Mouse (Mus musculus): ENCODE measurements around the gene Scamp1. TPM values are rescaled to one million over a fixed set of nuclear protein-coding genes. Genes with fewer than 3 reads are reported as not detected.

Scamp1 gene
- polyA plus RNA-seq, 1 experiment from 2014 or later: 28.8 TPM

- Histone ChIP-seq H3K4me1 (ENCODE audit: insufficient read depth) (no peaks in the 10 kb centered on the region), H3K9ac (no peak overlapping the region), H3K4me3 (ENCODE audit: low read depth, low read length) (no peak overlapping the region), H3K4me2 (no peak overlapping the region), H3K36me3 (ENCODE audit: insufficient read depth) (peaks cover 2% of the 10 kb centered on the region; the same call in 1 of the 2 replicates), H3K27me3 (ENCODE audit: insufficient read depth, low read length) (no peaks in the 10 kb centered on the region), H3K9me3 (ENCODE audit: low read depth, low read length) (no peaks in the 10 kb centered on the region), H3K27ac (ENCODE audit: low read depth) (no peak overlapping the region)
- TF ChIP-seq CTCF (IDR thresholded peaks at IDR 0.05; ENCODE audit: low read depth): no peak
- no peak for ATAC-seq (ENCODE audit: insufficient read depth)
- WGBS: 51% methylated on average over 9 of the region's 9 CpGs
- DNase-seq: no peak
Observed at GRCm38 (mm10) chr13:94155657-94156429, 129.8 kb downstream of the Scamp1 start.

DNA sequence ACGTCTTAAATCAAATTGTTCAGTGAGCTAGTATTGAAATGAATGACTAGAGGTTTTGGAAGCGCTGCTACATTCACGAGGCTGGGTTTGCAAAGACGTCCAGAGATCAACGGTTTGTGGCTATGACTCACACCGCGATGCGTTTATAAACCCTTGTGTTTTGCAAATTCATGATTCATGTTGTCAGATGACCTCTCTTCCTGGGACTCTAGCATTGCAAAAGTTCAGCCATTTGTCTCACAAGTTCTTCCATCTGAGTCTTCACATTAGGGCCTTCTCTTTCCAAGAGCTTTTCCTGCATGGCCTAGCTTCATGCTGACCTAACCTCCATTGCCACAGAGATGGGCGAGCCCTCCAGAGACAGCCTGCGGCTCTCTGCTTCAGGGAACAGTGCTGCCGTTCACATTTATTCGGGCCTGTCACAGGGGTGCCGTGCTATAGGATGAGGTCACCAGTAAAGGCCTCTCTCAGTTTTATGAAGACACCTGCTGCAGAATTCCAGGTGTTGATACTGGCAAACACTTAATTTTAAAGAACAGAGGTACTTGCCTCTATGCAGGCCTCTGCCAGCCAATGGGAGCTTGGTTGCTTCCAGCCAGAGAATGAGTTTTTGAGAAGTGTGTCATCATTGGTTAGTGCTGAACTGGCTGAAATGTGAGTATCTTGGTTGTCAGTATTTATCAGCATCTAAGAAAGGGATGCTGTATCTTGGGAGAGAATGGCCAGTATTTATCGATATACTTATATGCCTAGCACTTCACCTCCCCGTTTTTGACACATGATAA is 131.0 kb downstream of the Scamp1 start:
- Histone ChIP-seq H3K27ac (ENCODE audit: low read depth) (no peak overlapping the region), H3K9me3 (ENCODE audit: low read depth, low read length) (no peaks in the 10 kb centered on the region), H3K4me3 (ENCODE audit: low read depth, low read length) (no peak overlapping the region), H3K9ac (no peak overlapping the region), H3K27me3 (ENCODE audit: insufficient read depth, low read length) (no peaks in the 10 kb centered on the region), H3K36me3 (ENCODE audit: insufficient read depth) (peaks cover 2% of the 10 kb centered on the region; the same call in 1 of the 2 replicates), H3K4me1 (ENCODE audit: insufficient read depth) (no peaks in the 10 kb centered on the region), H3K4me2 (no peak overlapping the region)
- ATAC-seq (ENCODE audit: insufficient read depth): no peak
- TF ChIP-seq CTCF (IDR thresholded peaks at IDR 0.05; ENCODE audit: low read depth): no peak
- DNase-seq: no peak
- WGBS: 75% methylated on average over 15 of the region's 15 CpGs

GRCm38 (mm10) chr13:94153658-94154057 is 132.0 kb downstream of the Scamp1 start:
- H3K36me3 ChIP-seq (ENCODE audit: insufficient read depth): peaks cover 2% of the 10 kb centered on the region; the same call in 1 of the 2 replicates
- no peak overlapping the region for H3K27ac ChIP-seq (ENCODE audit: low read depth)
- H3K4me3 ChIP-seq (ENCODE audit: low read depth, low read length): no peak overlapping the region
- 79% methylated on average over 6 of the region's 6 CpGs for WGBS
- no peak overlapping the region for H3K4me2 ChIP-seq
- no peak for TF ChIP-seq CTCF (IDR thresholded peaks at IDR 0.05; ENCODE audit: low read depth)
- no peak for DNase-seq
- no peaks in the 10 kb centered on the region for H3K9me3 ChIP-seq (ENCODE audit: low read depth, low read length)
- no peak overlapping the region for H3K9ac ChIP-seq
- ATAC-seq (ENCODE audit: insufficient read depth): no peak
- H3K4me1 ChIP-seq (ENCODE audit: insufficient read depth): no peaks in the 10 kb centered on the region
- no peaks in the 10 kb centered on the region for H3K27me3 ChIP-seq (ENCODE audit: insufficient read depth, low read length)

DNA sequence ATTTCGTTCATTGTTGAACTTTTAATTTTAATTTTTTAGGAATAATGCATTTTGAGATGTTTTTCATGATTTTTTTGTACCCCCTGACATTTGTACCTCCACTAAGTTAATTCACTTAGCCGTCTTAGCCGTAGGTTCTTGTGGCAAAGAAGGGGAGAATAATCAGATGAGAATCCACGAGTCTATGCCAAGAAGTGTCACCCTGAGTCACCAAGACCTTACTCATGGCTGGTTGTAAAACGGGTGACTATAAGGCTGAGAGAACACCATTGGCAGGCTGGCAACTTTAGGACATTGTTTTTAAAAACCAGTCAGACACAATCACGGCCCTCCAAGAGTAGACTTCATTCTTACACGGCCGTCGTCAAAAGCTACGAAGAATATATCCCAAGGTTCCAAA is 132.8 kb downstream of the Scamp1 start:
- H3K27ac ChIP-seq (ENCODE audit: low read depth): no peak overlapping the region
- H3K4me3 ChIP-seq (ENCODE audit: low read depth, low read length): no peak overlapping the region
- no peaks in the 10 kb centered on the region for H3K9me3 ChIP-seq (ENCODE audit: low read depth, low read length)
- no peak overlapping the region for H3K9ac ChIP-seq
- no peak for TF ChIP-seq CTCF (IDR thresholded peaks at IDR 0.05; ENCODE audit: low read depth)
- H3K4me2 ChIP-seq: no peak overlapping the region
- DNase-seq (no peak), ATAC-seq (ENCODE audit: insufficient read depth) (no peak)
- H3K36me3 ChIP-seq (ENCODE audit: insufficient read depth): peaks cover 2% of the 10 kb centered on the region; the same call in 1 of the 2 replicates
- WGBS: 88% methylated on average over 10 of the region's 10 CpGs
- no peaks in the 10 kb centered on the region for H3K27me3 ChIP-seq (ENCODE audit: insufficient read depth, low read length)
- no peaks in the 10 kb centered on the region for H3K4me1 ChIP-seq (ENCODE audit: insufficient read depth)

Other genes with a start within 250 kb of the Scamp1 start
- 61.2 and 64.5 TPM in 2 replicates for gene Lhfpl2, start 228.1 kb downstream of the Scamp1 start, polyA plus RNA-seq (2014; fragmentation: Nextera tagmentation; extraction: Ambion mirVana)
- 43.6 and 44.2 TPM in 2 replicates for gene Ap3b1, start 73.1 kb upstream of the Scamp1 start, polyA plus RNA-seq (2014; fragmentation: Nextera tagmentation; extraction: Ambion mirVana)

All from lung, embryonic 14.5 days (tissue).